Mouse (Mus musculus) splenic B cell, adult 2 months (primary cell): ENCODE measurements around the gene Myo6.

Experiments
- DNase-seq: peaks from one replicate; pipeline ENCODE4 v3.0.0-alpha.2; 2011; ENCODE audit warnings: low read depth, low spot score
- H3K27me3 ChIP-seq: 2 replicates; pipeline ENCODE4 v1.6.1; 2012; ENCODE audit warnings: mild to moderate bottlenecking, low read length, moderate library complexity, mixed read lengths; ENCODE audit not compliant: control insufficient read depth, poor library complexity, insufficient read depth, severe bottlenecking
- H3K36me3 ChIP-seq: 2 replicates; pipeline ENCODE4 v1.6.1; 2012; ENCODE audit warnings: mild to moderate bottlenecking, low read length, moderate library complexity, mixed read lengths; ENCODE audit not compliant: control insufficient read depth, poor library complexity, insufficient read depth, severe bottlenecking

Gene Myo6

DNA sequence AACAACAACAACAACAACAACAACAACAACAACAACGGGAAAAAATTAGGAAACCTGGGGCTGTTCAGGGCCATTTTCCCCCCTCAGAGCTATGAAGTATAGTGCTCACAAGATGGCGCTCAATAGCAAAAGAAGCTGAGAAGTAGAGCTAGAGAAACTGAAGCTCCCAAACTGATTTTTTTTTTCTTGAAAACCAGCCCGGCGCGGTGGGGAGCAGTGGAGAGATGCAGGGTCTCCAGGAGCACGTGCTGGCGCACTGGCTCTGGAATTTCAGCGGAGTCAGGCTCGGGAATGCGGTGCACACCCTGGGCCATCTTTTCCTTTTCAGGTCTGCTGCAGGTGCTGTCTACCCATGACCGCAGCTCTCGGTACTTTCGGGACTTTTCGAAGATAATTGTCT is 167.3 kb downstream of the Myo6 start:
- peak; percentile 25 for DNase-seq
- no peaks in the 10 kb centered on the region for H3K27me3 ChIP-seq

DNA sequence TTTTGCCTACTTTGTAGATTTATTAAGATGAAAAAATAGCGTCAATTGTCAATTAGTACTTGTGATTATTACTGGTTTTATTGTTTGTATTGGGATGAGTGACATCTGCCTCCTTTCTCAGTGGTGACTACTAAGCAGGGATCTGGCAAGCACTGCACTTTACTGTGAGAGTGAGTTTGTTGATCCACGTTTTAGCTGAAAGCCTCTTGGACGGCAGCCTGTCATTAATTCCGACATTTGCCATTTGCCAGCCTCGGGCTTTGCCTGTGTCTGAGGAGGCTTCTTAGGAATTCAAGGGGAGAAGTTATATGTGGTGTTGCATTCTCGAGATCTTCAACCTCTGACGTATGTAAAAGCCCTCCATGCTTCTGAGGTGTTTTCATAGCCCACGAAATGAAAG is 168.6 kb downstream of the Myo6 start:
- H3K36me3 ChIP-seq: no peaks in the 10 kb centered on the region
- no peak for DNase-seq
- H3K27me3 ChIP-seq: no peaks in the 10 kb centered on the region

More for the DNA sequence above, 167.3 kb downstream of the Myo6 start:
- H3K36me3 ChIP-seq: no peaks in the 10 kb centered on the region

DNA sequence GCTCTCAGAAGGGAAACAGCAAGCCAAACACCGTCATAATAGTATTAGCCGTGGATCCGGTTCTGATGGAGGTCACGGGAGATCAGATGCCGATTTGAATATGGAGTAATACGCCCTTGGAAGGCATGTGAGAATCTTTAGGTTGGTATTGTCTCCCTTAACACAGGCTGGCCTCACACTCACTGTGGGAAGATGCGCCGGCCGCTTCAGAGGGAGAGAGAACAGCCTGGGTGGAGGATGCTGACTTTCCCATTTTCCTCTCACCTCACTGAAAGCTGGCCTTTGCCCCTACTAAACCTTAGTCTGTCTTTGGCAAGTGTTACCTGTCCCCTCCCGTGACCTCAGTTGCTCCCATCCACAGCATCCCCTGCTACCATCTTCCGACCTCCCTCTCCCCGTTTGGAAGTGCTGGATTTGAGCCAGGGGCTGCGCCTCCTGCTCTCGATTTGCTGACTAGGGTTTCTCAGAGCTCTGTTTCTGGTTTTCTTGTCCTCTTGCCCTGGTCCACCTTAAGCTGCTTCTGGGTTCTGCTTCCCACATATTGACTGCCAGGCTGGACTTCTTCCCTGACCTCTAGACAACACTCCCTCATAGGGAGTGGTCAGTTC is 169.3 kb downstream of the Myo6 start:
- H3K36me3 ChIP-seq: no peaks in the 10 kb centered on the region
- DNase-seq: no peak
- H3K27me3 ChIP-seq: no peaks in the 10 kb centered on the region

DNA sequence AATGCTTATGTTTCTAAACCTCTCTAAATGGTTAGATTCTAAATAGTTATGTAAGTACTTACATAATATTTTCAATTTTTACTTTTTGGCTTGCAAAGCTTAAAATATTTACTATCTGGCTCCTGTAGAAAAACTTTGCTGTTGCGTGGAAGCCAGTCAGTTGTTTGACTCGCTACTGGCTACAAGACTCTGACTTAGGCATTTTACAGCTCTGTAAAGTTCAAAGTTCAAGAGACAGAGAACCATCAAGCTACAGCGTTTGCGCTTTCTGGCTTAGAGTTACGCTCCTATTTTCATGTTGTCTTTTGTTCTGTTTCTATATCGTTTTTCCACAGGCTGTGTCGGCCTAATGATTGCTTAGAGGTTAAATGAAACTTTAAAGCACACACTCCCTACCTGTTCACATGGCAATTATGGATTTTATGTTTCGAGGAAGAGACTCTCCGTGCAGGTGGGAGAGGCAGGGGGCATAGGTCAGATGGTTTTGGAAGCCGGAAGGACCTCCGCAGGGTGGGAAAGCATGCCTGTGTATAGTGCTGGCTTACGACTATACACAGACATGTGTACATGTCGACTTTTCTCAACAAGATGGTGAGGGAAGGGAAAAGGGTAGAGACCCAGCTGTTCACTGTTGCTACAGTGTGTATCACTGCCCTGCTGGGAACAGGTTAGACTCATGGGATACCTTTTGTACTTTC is 171.0 kb downstream of the Myo6 start:
- Histone ChIP-seq H3K36me3 (no peaks in the 10 kb centered on the region), H3K27me3 (no peaks in the 10 kb centered on the region)
- no peak for DNase-seq

DNA sequence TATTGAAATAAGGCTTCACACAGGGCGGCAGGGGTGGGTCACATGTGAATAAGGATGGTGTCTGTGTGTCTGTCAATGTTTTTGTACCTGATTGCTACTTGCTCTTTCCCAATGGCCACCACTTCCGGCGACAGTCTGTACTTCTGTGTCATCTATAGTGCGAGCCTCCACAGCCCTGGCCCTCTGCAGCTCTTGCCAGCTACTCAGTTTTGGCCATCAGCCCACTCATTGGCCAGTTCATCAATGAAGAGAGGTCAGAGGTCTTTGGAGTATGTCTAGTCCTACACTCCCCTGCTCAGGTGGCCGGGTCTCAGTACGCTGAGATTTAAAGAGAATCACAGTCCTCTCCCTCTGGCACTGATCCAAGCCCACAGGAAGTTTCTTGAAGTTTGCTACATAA is 173.2 kb downstream of the Myo6 start:
- Histone ChIP-seq H3K27me3 (no peaks in the 10 kb centered on the region), H3K36me3 (no peaks in the 10 kb centered on the region)
- no peak for DNase-seq

DNA sequence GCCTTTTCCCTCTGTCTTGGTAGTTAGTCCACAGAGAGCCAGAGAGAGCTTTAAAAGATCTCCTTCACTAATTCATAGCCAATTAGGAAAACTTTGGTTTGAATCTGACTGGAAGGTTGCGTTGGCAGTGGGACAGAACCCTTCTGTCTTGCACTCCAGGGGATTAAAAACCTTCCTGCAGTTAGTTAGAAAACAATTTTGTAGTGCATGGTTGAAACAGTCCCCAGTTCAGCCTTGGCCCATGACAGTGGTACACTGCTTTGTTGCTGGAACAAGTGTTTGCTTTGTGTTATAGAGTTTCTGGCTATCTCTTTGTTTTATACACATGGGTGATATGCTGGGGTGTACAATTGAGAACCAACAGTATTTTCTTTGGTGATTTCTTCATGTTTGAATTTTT is 176.1 kb downstream of the Myo6 start:
- DNase-seq: no peak
- no peaks in the 10 kb centered on the region for H3K36me3 ChIP-seq

DNA sequence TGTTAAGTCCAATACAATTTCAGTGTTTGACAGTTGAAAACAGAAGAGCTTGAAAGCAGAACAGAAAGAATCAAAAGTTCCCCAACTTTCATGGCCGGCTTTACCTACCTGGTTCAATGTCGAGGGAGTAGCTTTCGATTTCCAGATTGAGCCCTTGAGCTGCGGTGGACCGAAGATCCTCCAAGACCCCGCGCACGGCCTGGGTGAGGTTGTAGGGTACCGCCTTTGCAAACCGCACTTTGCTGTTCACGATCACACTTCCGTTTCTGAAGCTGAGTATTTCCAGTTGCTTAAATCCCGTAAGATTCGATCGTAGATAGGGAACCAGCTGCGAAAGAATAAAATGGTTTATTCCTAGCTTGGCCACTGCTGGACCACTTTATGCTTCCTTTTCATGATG is 176.9 kb downstream of the Myo6 start:
- Histone ChIP-seq H3K27me3 (no peaks in the 10 kb centered on the region), H3K36me3 (no peaks in the 10 kb centered on the region)
- DNase-seq: peak; percentile 24

More for the DNA sequence above, 176.1 kb downstream of the Myo6 start:
- H3K27me3 ChIP-seq: no peaks in the 10 kb centered on the region

DNA sequence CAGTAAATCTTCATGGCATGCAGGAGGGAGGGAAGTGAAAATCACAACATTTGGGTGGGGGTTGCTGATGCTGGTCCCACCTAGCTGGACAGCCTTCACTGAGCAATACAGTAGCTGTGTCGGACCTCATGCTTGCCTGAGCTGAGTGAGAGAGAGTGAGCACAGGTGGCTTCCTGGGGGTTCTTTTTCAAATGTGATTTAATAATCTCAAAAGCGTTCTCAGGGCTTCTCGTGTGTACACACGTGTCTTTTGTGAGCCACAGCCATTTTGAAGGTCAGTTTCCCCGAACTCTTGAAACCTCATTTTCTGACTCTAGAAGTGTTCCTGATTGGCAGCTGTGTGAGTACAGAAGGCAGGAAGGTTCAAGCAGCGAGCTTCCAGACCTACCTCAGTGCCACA is 177.7 kb downstream of the Myo6 start:
- DNase-seq: no peak
- Histone ChIP-seq H3K27me3 (no peaks in the 10 kb centered on the region), H3K36me3 (no peaks in the 10 kb centered on the region)

DNA sequence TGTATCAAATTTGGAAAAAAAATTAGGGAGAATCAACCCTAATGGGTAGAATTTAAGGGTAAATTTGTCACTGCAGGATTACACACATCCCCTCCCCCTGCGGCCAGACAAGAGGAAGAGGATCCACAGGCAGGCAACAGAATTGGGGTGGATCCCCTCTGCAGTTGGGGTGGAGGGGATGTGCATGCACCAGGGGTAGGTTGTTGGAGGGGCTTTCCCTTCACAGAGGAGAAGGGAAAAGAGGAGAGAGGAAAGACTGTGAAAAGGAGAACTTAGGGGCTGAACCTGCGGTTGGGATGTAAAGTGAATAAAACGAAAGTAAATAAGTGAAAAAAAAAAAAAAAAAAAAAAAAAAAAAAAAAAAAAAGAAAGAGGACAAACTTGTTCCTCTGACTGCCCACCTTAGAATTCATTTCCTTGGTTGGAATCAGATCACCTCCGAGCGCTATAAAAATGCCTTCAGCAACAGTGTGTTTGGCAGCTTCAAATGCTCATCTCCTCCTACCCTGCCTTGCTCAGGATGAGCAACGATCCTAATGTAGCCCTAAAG is 179.7 kb downstream of the Myo6 start:
- no peak for DNase-seq
- no peaks in the 10 kb centered on the region for H3K36me3 ChIP-seq

DNA sequence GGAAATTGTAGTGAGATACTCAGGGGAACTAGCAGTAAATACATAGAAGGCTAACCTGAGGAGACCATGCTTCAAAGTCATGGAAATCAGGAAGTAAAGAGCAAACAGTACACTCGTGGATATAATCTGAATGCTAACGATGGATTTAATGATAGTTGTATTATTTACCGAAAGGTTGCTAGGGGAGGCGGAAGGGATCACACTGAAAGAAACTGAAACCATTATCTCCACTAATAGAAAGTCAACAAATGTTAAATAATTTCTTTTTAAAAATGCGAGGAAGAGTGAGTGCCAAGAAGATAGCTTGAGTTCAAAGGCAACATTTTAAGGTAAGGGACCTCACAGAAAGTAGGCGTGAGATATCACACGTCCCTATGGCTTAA is 186.5 kb downstream of the Myo6 start:
- Histone ChIP-seq H3K27me3 (no peaks in the 10 kb centered on the region), H3K36me3 (no peaks in the 10 kb centered on the region)
- no peak for DNase-seq

More for the DNA sequence above, 179.7 kb downstream of the Myo6 start:
- H3K27me3 ChIP-seq: no peaks in the 10 kb centered on the region

DNA sequence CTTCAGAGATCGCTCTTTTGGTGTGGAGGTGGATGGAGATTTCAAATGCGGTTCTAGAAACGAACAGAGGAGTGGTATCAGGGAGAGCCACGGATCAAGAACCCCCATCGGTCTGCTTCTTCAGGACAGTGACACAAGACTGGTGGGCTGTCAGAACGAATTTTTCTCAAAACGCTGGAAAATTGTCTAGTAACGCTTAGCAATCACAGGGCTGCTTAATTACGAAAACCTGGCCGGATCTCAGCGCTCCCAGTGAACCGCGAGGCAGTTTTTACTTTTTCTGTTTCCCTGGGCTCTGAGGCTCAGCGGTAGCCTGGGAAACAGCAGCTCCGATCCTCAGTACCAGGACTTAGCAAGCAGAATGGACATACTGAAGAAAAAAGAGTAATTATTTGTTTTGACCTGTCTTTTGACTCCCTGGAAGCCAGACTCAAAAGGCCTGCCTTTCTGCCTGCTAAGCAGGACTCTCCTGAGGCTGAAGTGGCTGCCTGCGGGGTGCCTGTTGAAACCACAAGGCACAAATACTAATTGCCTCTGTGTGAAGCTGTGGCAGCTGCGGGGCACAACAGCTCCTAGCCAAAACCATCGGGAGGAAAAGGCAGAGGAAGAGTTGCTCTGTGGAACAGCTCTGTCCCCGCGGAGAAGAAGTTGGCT is 187.0 kb downstream of the Myo6 start:
- Histone ChIP-seq H3K27me3 (no peaks in the 10 kb centered on the region), H3K36me3 (no peaks in the 10 kb centered on the region)
- DNase-seq: no peak

DNA sequence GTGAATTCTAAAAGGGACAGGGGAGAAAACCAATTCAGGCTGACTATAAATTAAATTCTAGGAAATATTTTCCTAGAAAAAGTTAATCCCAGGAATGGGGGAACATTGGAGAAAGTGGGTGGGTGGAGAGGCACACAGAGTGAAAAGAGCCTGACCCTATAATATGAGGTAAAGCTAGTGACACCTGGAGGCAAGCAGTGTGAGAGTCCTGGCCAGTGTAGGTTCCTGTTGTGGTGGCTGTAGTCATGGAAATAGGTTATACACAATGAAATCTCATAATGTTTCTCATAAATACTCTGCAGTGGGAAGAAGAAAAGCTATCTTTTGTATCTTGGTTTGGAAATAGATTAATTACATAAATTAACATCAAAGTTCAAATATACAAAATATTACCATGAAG is 195.2 kb downstream of the Myo6 start:
- no peaks in the 10 kb centered on the region for H3K36me3 ChIP-seq
- DNase-seq: no peak
- H3K27me3 ChIP-seq: no peaks in the 10 kb centered on the region
